Mouse (Mus musculus): Measurements from ENCODE around the gene Fam209.

DNA sequence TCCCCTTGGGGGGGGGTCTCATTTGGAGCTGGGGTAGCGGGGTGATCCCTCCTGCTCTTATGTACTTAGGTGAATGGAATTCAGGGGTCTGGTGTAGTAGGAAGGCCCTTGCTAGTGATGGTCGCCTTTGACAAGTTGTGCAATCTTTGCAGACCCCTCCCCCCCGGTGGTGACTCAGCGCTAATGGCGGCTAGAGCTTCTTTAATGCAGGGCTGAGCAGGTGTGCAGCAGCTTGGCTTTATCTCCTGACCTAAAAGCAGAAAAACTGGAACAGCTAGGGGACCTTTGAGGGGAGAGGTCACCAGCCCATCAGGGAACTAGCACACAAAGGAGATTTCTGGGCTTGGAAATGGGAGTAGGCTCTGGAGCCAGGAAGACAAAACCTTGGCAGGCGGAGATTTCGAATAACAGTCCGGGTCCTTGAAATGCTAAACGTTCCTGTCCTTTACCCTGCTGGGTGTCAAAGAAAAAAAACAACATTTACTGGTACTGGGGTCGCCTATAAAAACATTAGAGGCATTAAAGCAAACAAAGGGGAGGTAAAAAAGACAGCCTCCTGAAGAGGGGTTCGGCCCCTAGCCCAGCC, 44.2 kb downstream of the Fam209 start:
- no peak for TF ChIP-seq CTCF (IDR thresholded peaks at IDR 0.05; ENCODE audit: control insufficient read depth, insufficient read depth, insufficient read length)
- TF ChIP-seq FOSL1 (IDR thresholded peaks at IDR 0.05; ENCODE audit: insufficient read depth, low read length, poor library complexity, severe bottlenecking): no peak

All from C2C12 (cell line).